Mouse (Mus musculus): ENCODE measurements around the gene Reep6. TPM values are rescaled to one million over a fixed set of nuclear protein-coding genes. Genes with fewer than 3 reads are reported as not detected.

Gene Reep6
- polyA plus RNA-seq, 1 experiment from 2014 or later: 4.5 TPM

- no peak for ATAC-seq (ENCODE audit: low read depth)
- Histone ChIP-seq H3K9ac (no peak overlapping the region), H3K36me3 (peaks cover 18% of the 10 kb centered on the region), H3K4me2 (peak overlapping the region; percentile 83), H3K27me3 (peaks cover 15% of the 10 kb centered on the region; the same call in 1 of the 2 replicates), H3K27ac (replicated peaks) (no peak overlapping the region), H3K9me3 (no peaks in the 10 kb centered on the region), H3K4me3 (0 out of 2 replicates have a peak overlapping the region, but pooled peaks have one; percentile 42), H3K4me1 (replicated peaks) (peaks cover 43% of the 10 kb centered on the region)
- WGBS: 90% methylated on average over 21 of the region's 21 CpGs
Observed at GRCm38 (mm10) chr10:80321670-80322581, 7.8 kb upstream of the Reep6 start.

GRCm38 (mm10) chr10:80322811-80323211, 6.9 kb upstream of the Reep6 start:
- 5% methylated on average over 28 of the region's 28 CpGs for WGBS
- Histone ChIP-seq H3K27ac (replicated peaks) (no peak overlapping the region), H3K4me2 (peak overlapping the region; percentile 83), H3K36me3 (peaks cover 9% of the 10 kb centered on the region), H3K27me3 (peaks cover 15% of the 10 kb centered on the region; the same call in 1 of the 2 replicates), H3K9me3 (no peaks in the 10 kb centered on the region), H3K4me3 (peak overlapping the region; percentile 42), H3K9ac (peak overlapping the region; percentile 60), H3K4me1 (replicated peaks) (peaks cover 34% of the 10 kb centered on the region)
- 0 out of 2 replicates have a peak, but pooled peaks have one; percentile 4 for ATAC-seq (ENCODE audit: low read depth)

GRCm38 (mm10) chr10:80323261-80324119, 6.3 kb upstream of the Reep6 start:
- Histone ChIP-seq H3K4me3 (peak overlapping the region; percentile 42), H3K4me2 (peak overlapping the region; percentile 83), H3K4me1 (replicated peaks) (peaks cover 34% of the 10 kb centered on the region), H3K9ac (peak overlapping the region; percentile 60), H3K27ac (replicated peaks) (no peak overlapping the region), H3K27me3 (peaks cover 15% of the 10 kb centered on the region; the same call in 1 of the 2 replicates), H3K36me3 (peaks cover 3% of the 10 kb centered on the region), H3K9me3 (no peaks in the 10 kb centered on the region)
- peak; percentile 13 for ATAC-seq (ENCODE audit: low read depth)
- WGBS: 2% methylated on average over 42 of the region's 46 CpGs

- ATAC-seq (ENCODE audit: low read depth): no peak
- 76% methylated on average over 17 of the region's 17 CpGs for WGBS
- H3K36me3 ChIP-seq: no peaks in the 10 kb centered on the region
- no peak overlapping the region; the same call in 1 of the 2 replicates for H3K9ac ChIP-seq
- H3K27ac ChIP-seq (replicated peaks): no peak overlapping the region
- H3K27me3 ChIP-seq: peaks cover 15% of the 10 kb centered on the region; the same call in 1 of the 2 replicates
- peak overlapping the region; percentile 83 for H3K4me2 ChIP-seq
- H3K9me3 ChIP-seq: no peaks in the 10 kb centered on the region
- H3K4me1 ChIP-seq (replicated peaks): peaks cover 30% of the 10 kb centered on the region
- peak overlapping the region; percentile 42; the same call in 1 of the 2 replicates for H3K4me3 ChIP-seq
Observed at GRCm38 (mm10) chr10:80324120-80325037, 5.4 kb upstream of the Reep6 start.

DNA sequence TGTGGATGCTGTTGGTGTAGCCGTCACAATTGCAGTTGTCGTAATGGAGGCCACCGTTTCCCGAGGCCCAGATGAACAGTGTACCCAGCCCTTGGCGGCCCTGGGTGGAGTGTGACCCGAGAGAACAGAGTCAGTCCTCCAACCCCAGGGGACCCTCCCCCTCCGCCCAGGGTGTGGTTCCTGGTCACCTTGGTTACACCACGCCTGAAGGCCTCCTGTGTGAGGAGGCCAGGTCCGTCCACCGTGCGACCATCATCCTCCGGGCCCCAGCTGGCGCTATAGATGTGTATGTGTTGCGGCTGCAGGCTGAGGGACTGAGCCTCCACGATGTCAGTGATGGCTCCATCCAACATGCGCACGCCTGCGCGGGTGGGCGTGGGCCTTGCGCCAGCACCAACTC, 4.7 kb upstream of the Reep6 start:
- WGBS: 81% methylated on average over 21 of the region's 21 CpGs
- no peak overlapping the region for H3K27ac ChIP-seq (replicated peaks)
- ATAC-seq (ENCODE audit: low read depth): no peak
- no peak overlapping the region for H3K4me2 ChIP-seq
- no peak overlapping the region for H3K4me3 ChIP-seq
- H3K36me3 ChIP-seq: no peaks in the 10 kb centered on the region
- H3K9ac ChIP-seq: no peak overlapping the region
- H3K27me3 ChIP-seq: peaks cover 15% of the 10 kb centered on the region; the same call in 1 of the 2 replicates
- peaks cover 29% of the 10 kb centered on the region for H3K4me1 ChIP-seq (replicated peaks)
- no peaks in the 10 kb centered on the region for H3K9me3 ChIP-seq

- Histone ChIP-seq H3K4me1 (replicated peaks) (peaks cover 18% of the 10 kb centered on the region), H3K9ac (peak overlapping the region; percentile 60), H3K27ac (replicated peaks) (no peak overlapping the region), H3K27me3 (peaks cover 33% of the 10 kb centered on the region), H3K4me2 (peak overlapping the region; percentile 80), H3K9me3 (no peaks in the 10 kb centered on the region), H3K4me3 (peak overlapping the region; percentile 48), H3K36me3 (no peaks in the 10 kb centered on the region)
- WGBS: 2% methylated on average over 41 of the region's 41 CpGs
- no peak for ATAC-seq (ENCODE audit: low read depth)
Observed at GRCm38 (mm10) chr10:80330084-80330483, 331 bp downstream of the Reep6 start.

DNA sequence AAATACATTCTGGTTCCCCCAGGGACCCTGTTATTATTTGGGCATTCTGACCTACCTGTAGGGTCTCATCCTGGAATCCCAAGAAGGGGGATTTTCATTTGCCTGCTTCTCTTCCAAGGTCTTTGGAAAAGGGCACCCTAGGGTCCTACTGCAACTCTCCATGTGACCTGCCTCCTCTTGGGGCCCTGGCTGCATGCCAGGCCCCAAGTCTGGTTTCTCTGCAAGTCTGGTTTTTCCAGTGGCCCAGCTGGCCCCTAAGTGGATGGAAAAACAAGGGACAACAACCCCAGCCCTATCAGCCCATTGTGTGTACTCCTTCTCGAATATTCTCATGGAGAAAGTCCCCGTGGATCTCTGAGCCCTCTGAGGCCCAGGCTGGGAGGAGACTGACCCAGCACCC, 1.1 kb downstream of the Reep6 start:
- Histone ChIP-seq H3K9me3 (no peaks in the 10 kb centered on the region), H3K4me2 (peak overlapping the region; percentile 80), H3K36me3 (no peaks in the 10 kb centered on the region), H3K27me3 (peaks cover 30% of the 10 kb centered on the region), H3K4me1 (replicated peaks) (peaks cover 18% of the 10 kb centered on the region), H3K27ac (replicated peaks) (no peak overlapping the region), H3K4me3 (0 out of 2 replicates have a peak overlapping the region, but pooled peaks have one; percentile 48), H3K9ac (no peak overlapping the region)
- WGBS: 73% methylated on average over 2 of the region's 2 CpGs
- no peak for ATAC-seq (ENCODE audit: low read depth)

- Histone ChIP-seq H3K4me3 (no peak overlapping the region), H3K36me3 (no peaks in the 10 kb centered on the region), H3K4me1 (replicated peaks) (peaks cover 18% of the 10 kb centered on the region), H3K9me3 (no peaks in the 10 kb centered on the region), H3K27ac (replicated peaks) (no peak overlapping the region), H3K4me2 (no peak overlapping the region), H3K9ac (no peak overlapping the region), H3K27me3 (peaks cover 29% of the 10 kb centered on the region)
- ATAC-seq (ENCODE audit: low read depth): no peak
- WGBS: 69% methylated on average over 10 of the region's 10 CpGs
Observed at GRCm38 (mm10) chr10:80331636-80332524, 2.1 kb downstream of the Reep6 start.

- H3K4me3 ChIP-seq: no peak overlapping the region
- ATAC-seq (ENCODE audit: low read depth): no peak
- H3K4me1 ChIP-seq (replicated peaks): peaks cover 18% of the 10 kb centered on the region
- 82% methylated on average over 5 of the region's 5 CpGs for WGBS
- peaks cover 34% of the 10 kb centered on the region for H3K27me3 ChIP-seq
- H3K4me2 ChIP-seq: no peak overlapping the region
- H3K9me3 ChIP-seq: no peaks in the 10 kb centered on the region
- no peak overlapping the region for H3K9ac ChIP-seq
- no peaks in the 10 kb centered on the region for H3K36me3 ChIP-seq
- no peak overlapping the region for H3K27ac ChIP-seq (replicated peaks)
Observed at GRCm38 (mm10) chr10:80332525-80332989, 2.8 kb downstream of the Reep6 start.

- Histone ChIP-seq H3K9me3 (no peaks in the 10 kb centered on the region), H3K4me2 (no peak overlapping the region), H3K9ac (no peak overlapping the region), H3K27ac (replicated peaks) (no peak overlapping the region), H3K36me3 (no peaks in the 10 kb centered on the region), H3K4me3 (no peak overlapping the region), H3K4me1 (replicated peaks) (peaks cover 3% of the 10 kb centered on the region), H3K27me3 (peaks cover 49% of the 10 kb centered on the region)
- ATAC-seq (ENCODE audit: low read depth): no peak
- WGBS: 86% methylated on average over 12 of the region's 12 CpGs
Observed at GRCm38 (mm10) chr10:80336263-80336662, 6.5 kb downstream of the Reep6 start.
